Mouse (Mus musculus): ENCODE measurements around the gene Prkcg.
"Not testable (repeated sequence)": the region's sequence is repeated elsewhere in the genome, so short reads cannot be mapped to it uniquely, and the experiment has no call there.

The Prkcg gene

GRCm38 (mm10) chr7:3288976-3289970 lies at the start of gene Prkcg, which contains the start of gene Myadm:
TSS of gene Prkcg (plus strand) at chr7:3289179.
TSS of gene Myadm (plus strand) at chr7:3289080.
- peak; percentile 63 for DNase-seq (ENCODE audit: low spot score)

GRCm38 (mm10) chr7:3239193-3239592 lies 49.8 kb upstream of the Prkcg start:
- DNase-seq (ENCODE audit: low spot score), result no peak

GRCm38 (mm10) chr7:3260701-3261100 lies 28.3 kb upstream of the Prkcg start:
- no peak for DNase-seq (ENCODE audit: low spot score)

GRCm38 (mm10) chr7:3261446-3261845 lies 27.5 kb upstream of the Prkcg start:
- DNase-seq (ENCODE audit: low spot score), result no peak

GRCm38 (mm10) chr7:3262789-3263188 lies 26.2 kb upstream of the Prkcg start:
- peak; percentile 8 for DNase-seq (ENCODE audit: low spot score)

GRCm38 (mm10) chr7:3264390-3265022 lies 24.5 kb upstream of the Prkcg start:
- DNase-seq (ENCODE audit: low spot score), result no peak

- DNase-seq (ENCODE audit: low spot score), result no peak
These were observed 23.7 kb upstream of the Prkcg start for GRCm38 (mm10) chr7:3265311-3265710.

GRCm38 (mm10) chr7:3267261-3267660 lies 21.7 kb upstream of the Prkcg start:
- DNase-seq (ENCODE audit: low spot score), result no peak

GRCm38 (mm10) chr7:3267888-3268287 lies 21.1 kb upstream of the Prkcg start:
- no peak for DNase-seq (ENCODE audit: low spot score)

GRCm38 (mm10) chr7:3268291-3268690 lies 20.7 kb upstream of the Prkcg start:
- no peak for DNase-seq (ENCODE audit: low spot score)

GRCm38 (mm10) chr7:3272206-3272605 lies 16.8 kb upstream of the Prkcg start:
- DNase-seq (ENCODE audit: low spot score), result peak; percentile 66

GRCm38 (mm10) chr7:3275455-3276170 lies 13.4 kb upstream of the Prkcg start:
- no peak for DNase-seq (ENCODE audit: low spot score)

GRCm38 (mm10) chr7:3276781-3277180 lies 12.2 kb upstream of the Prkcg start:
- DNase-seq (ENCODE audit: low spot score), result not testable (repeated sequence)

- no peak for DNase-seq (ENCODE audit: low spot score)
These were observed 8.8 kb upstream of the Prkcg start for GRCm38 (mm10) chr7:3280080-3280653.

GRCm38 (mm10) chr7:3280654-3281153 lies 8.3 kb upstream of the Prkcg start:
- no peak for DNase-seq (ENCODE audit: low spot score)

GRCm38 (mm10) chr7:3281741-3282140 lies 7.2 kb upstream of the Prkcg start:
- DNase-seq (ENCODE audit: low spot score), result no peak

GRCm38 (mm10) chr7:3283081-3283875 lies 5.7 kb upstream of the Prkcg start:
- no peak for DNase-seq (ENCODE audit: low spot score)

GRCm38 (mm10) chr7:3284604-3285003 lies 4.4 kb upstream of the Prkcg start:
- DNase-seq (ENCODE audit: low spot score), result no peak

- no peak for DNase-seq (ENCODE audit: low spot score)
These were observed 2.9 kb upstream of the Prkcg start for GRCm38 (mm10) chr7:3286036-3286435.

- DNase-seq (ENCODE audit: low spot score), result no peak
These were observed 1.8 kb upstream of the Prkcg start for GRCm38 (mm10) chr7:3287186-3287585.
